Mouse (Mus musculus) myocyte (in vitro differentiated cells): Measurements from ENCODE around the gene Zfr2. TPM values are rescaled to one million over a fixed set of nuclear protein-coding genes. Genes with fewer than 3 reads are reported as not detected.

Experiments used
- H3K27me3 ChIP-seq: one replicate; pipeline ENCODE4 v1.6.1; 2011; ENCODE audit not compliant: control insufficient read depth, insufficient read depth, insufficient read length
- H3K36me3 ChIP-seq: one replicate; pipeline ENCODE4 v1.6.1; 2011; ENCODE audit not compliant: control insufficient read depth, insufficient read depth
- H3K4me2 ChIP-seq: one replicate; pipeline ENCODE4 v1.6.1; 2011; ENCODE audit warnings: low read depth, control low read depth
- H3K4me3 ChIP-seq: one replicate; pipeline ENCODE4 v1.5.1; 2011; ENCODE audit warnings: mild to moderate bottlenecking, control low read depth, moderate library complexity
- H3K79me2 ChIP-seq: one replicate; pipeline ENCODE4 v1.6.1; 2011; ENCODE audit not compliant: control insufficient read depth, insufficient read depth
- H3ac ChIP-seq: one replicate; pipeline ENCODE4 v1.6.1; 2011; ENCODE audit not compliant: control insufficient read depth, insufficient read length
- CEBPB ChIP-seq: IDR thresholded peaks from 2 replicates; pipeline ENCODE4 v1.6.1; 2011; ENCODE audit warnings: mild to moderate bottlenecking, moderate library complexity; ENCODE audit not compliant: poor library complexity, insufficient read depth, severe bottlenecking
- E2F4 ChIP-seq: IDR thresholded peaks from one replicate; pipeline ENCODE4 v1.6.1; 2011; ENCODE audit warnings: mild to moderate bottlenecking, control low read depth, moderate library complexity; ENCODE audit not compliant: insufficient read depth
- MAX ChIP-seq: IDR thresholded peaks from one replicate; pipeline ENCODE4 v1.6.1; 2011; ENCODE audit warnings: low read depth, mild to moderate bottlenecking, control low read depth
- MYOD1 ChIP-seq, 3 experiments: IDR thresholded peaks; one replicate each; pipeline ENCODE4 v1.6.1; 2011; ENCODE audit warnings: control low read depth in 2 of 3, low read depth in 2 of 3, mild to moderate bottlenecking in 2 of 3, moderate library complexity in 1 of 3; ENCODE audit not compliant: insufficient read length in 2 of 3, control insufficient read depth in 1 of 3
- MYOG ChIP-seq, 3 experiments: IDR thresholded peaks; one replicate each; pipeline ENCODE4 v1.6.1; 2011; ENCODE audit warnings: control low read depth in 2 of 3, low read depth in 2 of 3, mild to moderate bottlenecking in 2 of 3; ENCODE audit not compliant: insufficient read length in 2 of 3, control insufficient read depth in 1 of 3, insufficient read depth in 1 of 3
- POLR2A ChIP-seq: IDR thresholded peaks from one replicate; pipeline ENCODE4 v1.6.1; 2011; ENCODE audit warnings: low read depth, mild to moderate bottlenecking, control low read depth, moderate library complexity; ENCODE audit not compliant: insufficient read length
- POLR2AphosphoS2 ChIP-seq: IDR thresholded peaks from one replicate; pipeline ENCODE4 v1.6.1; 2011; ENCODE audit warnings: low read depth, control low read depth; ENCODE audit not compliant: insufficient read length
- REST ChIP-seq: IDR thresholded peaks from one replicate; pipeline ENCODE4 v1.6.1; 2011; ENCODE audit warnings: mild to moderate bottlenecking, control low read depth, moderate library complexity; ENCODE audit not compliant: insufficient read depth, insufficient read length
- SRF ChIP-seq: IDR thresholded peaks from one replicate; pipeline ENCODE4 v1.6.1; 2011; ENCODE audit warnings: low read depth; ENCODE audit not compliant: control insufficient read depth, insufficient read length
- TCF12 ChIP-seq: IDR thresholded peaks from one replicate; pipeline ENCODE4 v1.6.1; 2011; ENCODE audit warnings: mild to moderate bottlenecking, control low read depth; ENCODE audit not compliant: poor library complexity, insufficient read depth, severe bottlenecking
- TCF3 ChIP-seq: IDR thresholded peaks from one replicate; pipeline ENCODE4 v1.6.1; 2011; ENCODE audit warnings: low read depth, control low read depth; ENCODE audit not compliant: insufficient read length
- USF1 ChIP-seq: IDR thresholded peaks from one replicate; pipeline ENCODE4 v1.6.1; 2011; ENCODE audit warnings: low read depth, mild to moderate bottlenecking, control low read depth, moderate library complexity
- polyA plus RNA-seq: library from polyadenylated mRNA; unstranded; fragments of >200 nt; fragmentation: generic; extraction: Trizol; gene quantifications from one replicate; pipeline ENCODE4 v1.2.1, GENCODE M21; 2012; ENCODE audit warnings: missing spikeins

The Zfr2 gene
- polyA plus RNA-seq, 1 experiment = 2.3 TPM

DNA sequence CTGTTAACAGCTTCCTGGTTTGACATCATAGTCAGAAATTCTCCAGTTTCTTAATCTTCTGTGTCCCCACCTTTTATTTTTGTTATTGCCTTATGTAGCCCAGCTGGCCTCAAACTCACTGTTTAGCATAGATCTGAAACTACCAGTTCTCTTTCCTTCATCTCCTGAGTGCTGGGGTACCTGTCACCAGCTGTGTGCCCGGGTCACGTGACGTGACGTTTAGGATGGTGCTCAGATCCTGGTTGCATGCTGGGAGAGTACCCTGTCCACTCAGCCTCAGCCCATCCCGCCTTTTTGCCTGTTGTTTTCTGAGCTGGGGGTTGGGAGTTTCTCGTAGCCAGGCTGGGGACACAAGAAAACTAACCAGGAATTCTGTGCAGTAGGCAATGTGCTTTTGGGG lies 64.3 kb downstream of the Zfr2 start:
- no peak overlapping the region for H3K4me2 ChIP-seq
- TF ChIP-seq TCF12 (no peak), E2F4 (no peak), TCF3 (no peak), REST (no peak), USF1 (no peak), POLR2A (no peak), MYOD1 (IDR thresholded peaks at IDR 0.05; ENCODE audit: control insufficient read depth in 1 of 3, insufficient read length in 2 of 3, low read depth in 2 of 3) (no peak), CEBPB (no peak), MYOG (IDR thresholded peaks at IDR 0.05; ENCODE audit: control insufficient read depth in 1 of 3, insufficient read depth in 1 of 3, insufficient read length in 2 of 3, low read depth in 2 of 3) (no peak), SRF (no peak), POLR2AphosphoS2 (no peak), MAX (no peak)
- no peaks in the 10 kb centered on the region for H3K27me3 ChIP-seq
- H3ac ChIP-seq = no peak overlapping the region
- H3K36me3 ChIP-seq = no peaks in the 10 kb centered on the region
- peaks cover 54% of the 10 kb centered on the region for H3K79me2 ChIP-seq
- H3K4me3 ChIP-seq = no peak overlapping the region

GRCm38 (mm10) chr10:81297845-81298244 lies 64.9 kb downstream of the Zfr2 start:
- H3K79me2 ChIP-seq = peaks cover 54% of the 10 kb centered on the region
- H3K36me3 ChIP-seq = no peaks in the 10 kb centered on the region
- no peak overlapping the region for H3ac ChIP-seq
- TF ChIP-seq SRF (no peak), USF1 (no peak), MYOG (IDR thresholded peaks at IDR 0.05; ENCODE audit: control insufficient read depth in 1 of 3, insufficient read depth in 1 of 3, insufficient read length in 2 of 3, low read depth in 2 of 3) (no peak), CEBPB (no peak), REST (no peak), TCF3 (no peak), MAX (no peak), E2F4 (no peak), POLR2AphosphoS2 (no peak), POLR2A (no peak), MYOD1 (IDR thresholded peaks at IDR 0.05; ENCODE audit: control insufficient read depth in 1 of 3, insufficient read length in 2 of 3, low read depth in 2 of 3) (no peak), TCF12 (no peak)
- no peak overlapping the region for H3K4me3 ChIP-seq
- no peaks in the 10 kb centered on the region for H3K27me3 ChIP-seq
- no peak overlapping the region for H3K4me2 ChIP-seq

DNA sequence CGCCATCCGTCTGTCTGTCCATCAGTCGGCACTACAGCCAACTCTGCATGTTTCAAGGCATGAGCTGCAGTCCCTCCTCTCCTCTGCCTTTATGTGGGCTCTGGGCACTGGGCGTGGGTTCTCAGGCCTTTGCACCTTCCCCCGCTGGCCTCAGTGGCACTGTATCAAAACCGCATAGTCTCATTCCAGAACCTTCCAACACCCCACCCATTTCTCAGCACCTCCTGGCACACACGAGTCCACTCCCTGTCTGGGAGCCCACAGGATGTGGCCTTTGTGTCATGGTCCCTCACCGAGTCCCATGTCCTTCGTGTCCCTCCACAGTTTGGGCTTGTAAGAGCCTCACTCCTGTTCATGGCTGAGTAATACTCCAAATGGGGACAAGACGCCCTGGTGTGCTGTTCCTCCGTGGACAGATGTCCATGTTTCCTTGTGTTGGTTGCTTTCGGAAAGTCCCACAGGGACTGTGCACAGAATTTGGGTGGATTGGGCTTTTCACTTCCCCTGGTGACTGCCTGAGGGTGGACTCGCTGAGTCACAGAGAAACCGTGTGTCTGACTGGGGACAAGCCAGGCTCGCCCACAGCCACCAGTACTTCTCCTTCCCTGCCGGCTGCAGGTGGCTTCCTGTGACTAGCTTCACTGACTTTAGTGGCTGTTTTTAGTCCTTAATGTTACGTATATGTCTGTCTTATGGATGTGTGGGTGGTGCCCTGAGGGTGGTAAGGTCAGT lies 65.6 kb downstream of the Zfr2 start:
- no peak overlapping the region for H3K4me3 ChIP-seq
- H3ac ChIP-seq = no peak overlapping the region
- TF ChIP-seq E2F4 (no peak), TCF12 (no peak), POLR2A (no peak), SRF (no peak), USF1 (no peak), MYOG (IDR thresholded peaks at IDR 0.05; ENCODE audit: control insufficient read depth in 1 of 3, insufficient read depth in 1 of 3, insufficient read length in 2 of 3, low read depth in 2 of 3) (no peak), POLR2AphosphoS2 (no peak), REST (no peak), CEBPB (no peak), MYOD1 (IDR thresholded peaks at IDR 0.05; ENCODE audit: control insufficient read depth in 1 of 3, insufficient read length in 2 of 3, low read depth in 2 of 3) (no peak), MAX (no peak), TCF3 (no peak)

GRCm38 (mm10) chr10:81299585-81300351 lies 66.8 kb downstream of the Zfr2 start:
- no peaks in the 10 kb centered on the region for H3K27me3 ChIP-seq
- H3ac ChIP-seq = no peak overlapping the region
- H3K4me2 ChIP-seq = no peak overlapping the region
- no peaks in the 10 kb centered on the region for H3K36me3 ChIP-seq
- no peak overlapping the region for H3K4me3 ChIP-seq
- no peak for TF ChIP-seq MYOG (IDR thresholded peaks at IDR 0.05; ENCODE audit: control insufficient read depth in 1 of 3, insufficient read depth in 1 of 3, insufficient read length in 2 of 3, low read depth in 2 of 3)
- no peak for TF ChIP-seq POLR2AphosphoS2
- TF ChIP-seq E2F4 = no peak
- no peak for TF ChIP-seq SRF
- no peak for TF ChIP-seq POLR2A
- TF ChIP-seq MAX = no peak
- no peak for TF ChIP-seq TCF12
- TF ChIP-seq MYOD1 (IDR thresholded peaks at IDR 0.05; ENCODE audit: control insufficient read depth in 1 of 3, insufficient read length in 2 of 3, low read depth in 2 of 3) = no peak
- TF ChIP-seq TCF3 = no peak
- TF ChIP-seq REST = no peak
- no peak for TF ChIP-seq USF1
- no peak for TF ChIP-seq CEBPB
- peaks cover 45% of the 10 kb centered on the region for H3K79me2 ChIP-seq

More for the DNA sequence above, 65.6 kb downstream of the Zfr2 start:
- H3K27me3 ChIP-seq = no peaks in the 10 kb centered on the region
- H3K79me2 ChIP-seq = peaks cover 57% of the 10 kb centered on the region
- H3K4me2 ChIP-seq = no peak overlapping the region
- no peaks in the 10 kb centered on the region for H3K36me3 ChIP-seq
